Mouse (Mus musculus) liver, embryonic 13.5 days (tissue): ENCODE measurements around the gene 4931440F15Rik. TPM values are rescaled to one million over a fixed set of nuclear protein-coding genes. Genes with fewer than 3 reads are reported as not detected.

Source experiments
- ATAC-seq: fragments of 200-750 bp; cut with Nextera tagmentation; 2 replicates; pipeline ENCODE4 v1.8.0; 2017; ENCODE audit warnings: low read depth, mild to moderate bottlenecking, moderate number of reproducible peaks, moderate library complexity
- DNase-seq: peaks from one replicate; pipeline ENCODE4 v3.0.0; 2022
- H3K27ac ChIP-seq: fragments of 300-500 bp; sonication (generic); 2 replicates; pipeline ENCODE4 v1.5.1; 2015; ENCODE audit warnings: moderate library complexity, mild to moderate bottlenecking, inconsistent platforms
- H3K27me3 ChIP-seq: fragments of 300-500 bp; sonication (generic); 2 replicates; pipeline ENCODE4 v1.6.1; 2015; ENCODE audit warnings: mild to moderate bottlenecking, inconsistent platforms
- H3K36me3 ChIP-seq: fragments of 300-500 bp; sonication (generic); 2 replicates; pipeline ENCODE4 v1.6.1; 2015; ENCODE audit warnings: mild to moderate bottlenecking, inconsistent platforms
- H3K4me1 ChIP-seq: fragments of 300-500 bp; sonication (generic); replicated peaks from 2 replicates; pipeline ENCODE4 v1.6.1; 2015; ENCODE audit warnings: inconsistent platforms
- H3K4me2 ChIP-seq: fragments of 300-500 bp; sonication (generic); 2 replicates; pipeline ENCODE4 v1.6.1; 2015; ENCODE audit warnings: inconsistent platforms, mild to moderate bottlenecking, moderate library complexity
- H3K4me3 ChIP-seq: fragments of 300-500 bp; sonication (generic); replicated peaks from 2 replicates; pipeline ENCODE4 v1.5.1; 2015; ENCODE audit warnings: mild to moderate bottlenecking, inconsistent platforms
- H3K9ac ChIP-seq: fragments of 300-500 bp; sonication (generic); 2 replicates; pipeline ENCODE4 v1.6.1; 2015; ENCODE audit warnings: mild to moderate bottlenecking, inconsistent platforms
- H3K9me3 ChIP-seq: fragments of 300-500 bp; sonication (generic); replicated peaks from 2 replicates; pipeline ENCODE4 v1.6.1; 2016; ENCODE audit warnings: inconsistent platforms
- WGBS: fragments of 180-500 bp; shearing (Covaris S2); methylation state at CpG from one replicate; pipeline ENCODE4 v1.1.7; 2015; ENCODE audit not compliant: insufficient replicate concordance; 5-methylcytosine and 5-hydroxymethylcytosine counted together
- polyA plus RNA-seq: library from polyadenylated mRNA; unstranded; fragments of >200 nt; fragmentation: Nextera tagmentation; extraction: Ambion mirVana; gene quantifications from 2 replicates; pipeline ENCODE4 v1.2.1, GENCODE M21; 2015

Gene 4931440F15Rik
- polyA plus RNA-seq, 1 experiment from 2014 or later = 0.38 TPM

DNA sequence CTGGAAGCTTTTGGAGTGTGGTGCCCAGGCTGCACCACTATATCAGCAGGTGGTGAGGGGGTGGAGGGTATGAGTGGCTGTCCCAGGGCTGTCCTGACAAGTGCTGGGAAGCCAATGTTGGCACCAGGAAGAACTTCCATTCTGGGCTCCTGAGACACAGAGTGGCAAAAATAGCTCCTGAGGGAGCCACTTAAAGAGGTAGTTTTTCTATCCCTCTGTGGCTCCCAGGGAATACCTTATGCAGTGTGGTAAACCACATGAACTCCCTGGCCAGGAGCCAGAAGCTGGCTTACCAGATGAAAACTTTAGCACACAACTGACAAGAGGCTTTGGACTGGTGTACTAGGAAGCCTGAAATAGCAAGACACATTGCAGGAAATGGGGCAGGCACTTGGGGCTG, 47.5 kb downstream of the 4931440F15Rik start:
- Histone ChIP-seq H3K27me3 (no peaks in the 10 kb centered on the region), H3K4me3 (no peak overlapping the region), H3K36me3 (no peaks in the 10 kb centered on the region), H3K4me1 (peaks cover 5% of the 10 kb centered on the region; the same call in 1 of the 2 replicates), H3K9me3 (no peaks in the 10 kb centered on the region), H3K27ac (no peak overlapping the region), H3K9ac (no peak overlapping the region), H3K4me2 (no peak overlapping the region)
- DNase-seq (no peak), ATAC-seq (no peak)

DNA sequence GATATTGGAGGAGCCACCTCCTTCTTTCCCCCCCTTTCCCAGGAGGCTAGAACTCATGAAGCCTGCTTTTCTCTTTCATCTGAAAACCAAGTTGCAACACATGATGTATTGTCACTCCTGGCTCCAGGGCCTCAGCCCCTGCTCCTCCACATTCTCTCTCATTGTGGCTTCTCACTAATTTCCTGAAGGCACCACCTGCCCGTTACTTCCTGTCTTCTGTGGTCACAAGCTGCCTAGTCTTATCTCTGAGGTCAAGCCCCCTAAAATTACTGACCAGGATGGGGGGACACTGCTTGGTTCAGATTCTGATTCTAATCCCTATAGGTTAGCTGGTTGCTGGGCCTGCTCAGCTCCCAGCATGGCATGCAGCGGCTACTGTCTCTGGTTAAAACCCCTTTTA, 50.7 kb downstream of the 4931440F15Rik start:
- 32% methylated on average over 2 of the region's 2 CpGs for WGBS
- Histone ChIP-seq H3K27me3 (no peaks in the 10 kb centered on the region), H3K4me2 (no peak overlapping the region), H3K36me3 (no peaks in the 10 kb centered on the region), H3K27ac (no peak overlapping the region), H3K9ac (no peak overlapping the region), H3K4me1 (peaks cover 5% of the 10 kb centered on the region; the same call in 1 of the 2 replicates), H3K4me3 (no peak overlapping the region), H3K9me3 (no peaks in the 10 kb centered on the region)
- no peak for DNase-seq
- ATAC-seq = no peak

DNA sequence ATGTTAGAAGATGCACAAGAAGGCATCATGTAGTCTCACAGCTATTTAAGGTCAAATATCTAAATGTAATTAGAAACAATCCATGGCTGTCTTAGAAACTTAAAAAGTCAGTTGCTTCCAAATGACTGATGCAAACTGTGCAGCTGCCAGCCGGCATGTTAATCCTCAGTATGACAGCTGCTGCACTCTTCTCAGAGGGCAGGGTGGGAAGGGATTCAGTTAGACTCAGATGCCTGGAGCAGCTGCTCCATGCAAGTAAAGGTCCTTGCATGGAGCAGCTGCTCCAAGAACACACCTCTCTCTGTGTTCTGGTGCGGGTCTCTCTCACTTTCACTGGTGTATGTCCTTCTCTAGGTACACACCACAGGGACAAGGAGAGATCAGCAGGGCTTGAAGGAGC, 51.2 kb downstream of the 4931440F15Rik start:
- H3K27me3 ChIP-seq = no peaks in the 10 kb centered on the region
- DNase-seq (no peak), ATAC-seq (no peak)
- H3K27ac ChIP-seq = no peak overlapping the region
- WGBS = 23% methylated on average over 2 of the region's 2 CpGs
- H3K4me2 ChIP-seq = no peak overlapping the region
- no peak overlapping the region for H3K4me3 ChIP-seq
- H3K4me1 ChIP-seq = peaks cover 5% of the 10 kb centered on the region; the same call in 1 of the 2 replicates
- H3K9ac ChIP-seq = no peak overlapping the region
- H3K36me3 ChIP-seq = no peaks in the 10 kb centered on the region
- no peaks in the 10 kb centered on the region for H3K9me3 ChIP-seq

Other genes with a start within 250 kb of the 4931440F15Rik start
- gene Rtn4, start 132.7 kb downstream of the 4931440F15Rik start, polyA plus RNA-seq = 11.9 TPM in 2 replicates
- gene Eml6, start 200.4 kb upstream of the 4931440F15Rik start, polyA plus RNA-seq = 0.17 and 0.23 TPM in 2 replicates